Mouse (Mus musculus) thymus, postnatal 36 days (tissue): ENCODE data around the gene 1110012L19Rik.
"Not testable (repeated sequence)": the region's sequence is repeated elsewhere in the genome, so short reads cannot be mapped to it uniquely, and the experiment has no call there.

Experiments used
- DNase-seq, 2 experiments: peaks; one replicate each; pipeline ENCODE4 v3.0.0; 2022; ENCODE audit warnings: mixed read lengths in 2 of 2

Gene 1110012L19Rik

DNA sequence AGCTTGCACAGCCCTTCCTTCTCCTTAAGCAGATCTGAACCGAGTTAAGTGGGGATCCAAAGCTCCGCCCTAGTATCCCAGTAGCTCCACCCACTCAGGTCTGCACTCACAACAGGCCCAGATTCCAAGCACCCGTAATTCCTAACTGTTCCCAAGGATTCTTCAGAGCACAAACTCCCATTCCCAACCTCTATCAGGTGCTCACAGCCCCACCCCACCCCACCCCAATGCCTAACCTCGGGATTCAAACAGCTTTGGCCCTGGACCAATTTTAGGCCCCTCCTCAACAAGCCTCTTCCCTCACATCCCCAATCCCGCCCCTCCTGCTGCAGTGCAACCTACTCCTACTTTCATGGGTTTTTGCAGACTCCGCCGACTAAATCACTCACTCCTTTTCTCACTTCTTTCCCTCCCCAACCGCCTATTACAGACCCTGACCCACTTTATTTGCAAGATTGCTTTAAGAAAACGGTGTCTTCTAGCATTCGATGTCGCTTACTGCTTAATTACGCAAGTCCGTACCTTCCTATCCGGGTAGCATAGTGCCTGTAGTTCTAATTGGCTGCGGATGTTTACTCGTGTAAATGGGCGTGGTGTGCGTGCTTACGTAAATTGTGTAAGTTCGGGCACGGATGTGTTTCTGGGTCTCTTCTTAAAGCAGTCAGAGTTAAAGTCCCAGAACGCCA lies at the start of gene 1110012L19Rik:
Gene 1110012L19Rik (plus strand): TSS at position 602 of the 686 bp plus-strand sequence.
- DNase-seq = peak; percentile 60 to 68

GRCm38 (mm10) chrX:70362985-70363384 lies 22.7 kb upstream of the 1110012L19Rik start:
- DNase-seq = no peak

DNA sequence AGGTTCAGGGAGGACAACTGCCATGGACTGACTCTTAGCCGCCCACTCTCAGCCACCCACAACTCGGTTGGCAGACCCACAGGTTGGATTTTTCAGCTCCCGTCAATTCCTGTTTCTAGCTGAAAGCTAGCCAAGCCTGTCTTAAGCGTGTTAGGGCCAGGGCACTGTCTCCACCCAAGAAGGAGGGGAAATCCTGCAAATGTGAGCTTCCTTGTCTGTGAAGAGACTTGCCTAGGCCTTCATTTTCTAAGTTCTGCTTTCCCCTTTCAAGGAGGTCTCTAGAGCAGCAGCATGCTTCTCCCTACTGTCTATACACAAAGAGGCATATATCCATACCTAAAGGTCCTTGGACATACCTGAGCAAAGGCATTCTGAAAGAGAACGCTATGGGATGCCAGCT lies 22.2 kb upstream of the 1110012L19Rik start:
- DNase-seq = no peak

- no peak for DNase-seq
Measured at GRCm38 (mm10) chrX:70364202-70364601, 21.5 kb upstream of the 1110012L19Rik start.

- peak; percentile 84 to 89 for DNase-seq
Measured at GRCm38 (mm10) chrX:70364661-70365613, 20.7 kb upstream of the 1110012L19Rik start, which contains the start of gene Ids. Gene Ids, minus strand, starts transcription at chrX:70365084.

GRCm38 (mm10) chrX:70369758-70370157 lies 15.9 kb upstream of the 1110012L19Rik start:
- DNase-seq = not testable (repeated sequence)

GRCm38 (mm10) chrX:70374469-70375110 lies 11.1 kb upstream of the 1110012L19Rik start:
- not testable (repeated sequence) for DNase-seq

DNA sequence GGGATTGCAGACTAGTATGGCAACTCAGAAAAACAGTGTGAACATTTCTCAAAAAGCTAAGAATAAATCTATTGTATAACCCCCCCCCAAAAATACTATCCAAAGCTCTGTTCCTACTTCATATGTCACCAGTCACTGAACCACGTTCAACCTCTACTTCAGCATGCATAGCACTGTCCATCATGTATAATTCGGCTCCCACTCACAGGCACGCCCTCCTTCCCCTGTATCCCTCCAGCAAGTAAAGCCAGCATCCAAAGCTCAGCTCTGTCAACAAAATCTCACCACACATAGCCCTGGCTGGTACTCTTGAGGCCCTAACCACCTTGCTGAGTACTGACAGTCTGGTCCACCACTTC lies 781 bp upstream of the 1110012L19Rik start:
- DNase-seq = no peak

GRCm38 (mm10) chrX:70385962-70386351 lies 280 bp downstream of the 1110012L19Rik start:
- DNase-seq = peak in 1 of 2 experiments; percentile 33

- DNase-seq = not testable (repeated sequence)
Measured at GRCm38 (mm10) chrX:70392636-70393035, 7.0 kb downstream of the 1110012L19Rik start.

GRCm38 (mm10) chrX:70425473-70425872 lies 39.8 kb downstream of the 1110012L19Rik start:
- DNase-seq = not testable (repeated sequence)
